Mouse (Mus musculus): ENCODE data around the gene Farsa. TPM values are rescaled to one million over a fixed set of nuclear protein-coding genes. Genes with fewer than 3 reads are reported as not detected.

Gene Farsa
- total RNA-seq, 4 experiments from 2014 or later, result 19.9 to 24.6 (median 22.9) TPM

- DNase-seq (ENCODE audit: low spot score), result no peak
Observed at GRCm38 (mm10) chr8:84834866-84835855, 21.6 kb upstream of the Farsa start.

- DNase-seq (ENCODE audit: low spot score), result no peak
Observed at GRCm38 (mm10) chr8:84837149-84837911, 19.5 kb upstream of the Farsa start.

DNA sequence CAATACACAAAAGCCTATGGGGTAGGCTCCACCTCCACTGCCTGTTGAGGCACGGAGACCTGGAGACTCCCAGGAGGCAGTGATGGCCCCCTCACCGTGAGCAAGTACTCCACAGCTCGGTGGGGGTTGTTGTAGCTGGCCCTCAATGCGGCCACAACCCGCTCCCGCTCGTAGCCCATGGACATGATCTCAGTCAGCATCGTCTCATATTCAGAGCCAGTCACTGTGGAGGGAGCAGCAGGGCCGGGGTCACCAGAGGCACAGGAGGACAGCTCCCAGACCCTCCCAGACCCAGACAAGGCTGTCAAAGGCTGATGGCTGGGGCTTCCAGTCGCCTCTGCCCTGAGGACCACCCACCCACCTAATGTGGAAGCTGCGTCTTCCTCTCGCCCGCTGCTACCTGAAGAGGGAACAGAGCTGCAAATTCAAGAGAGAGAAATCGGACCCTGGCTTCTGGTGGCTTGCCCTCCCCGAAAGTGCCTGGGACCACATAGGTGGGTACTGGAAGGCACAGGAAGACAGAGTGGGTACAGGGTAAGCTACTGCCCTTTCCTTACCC lies 18.8 kb upstream of the Farsa start:
- no peak for DNase-seq (ENCODE audit: low spot score)

DNA sequence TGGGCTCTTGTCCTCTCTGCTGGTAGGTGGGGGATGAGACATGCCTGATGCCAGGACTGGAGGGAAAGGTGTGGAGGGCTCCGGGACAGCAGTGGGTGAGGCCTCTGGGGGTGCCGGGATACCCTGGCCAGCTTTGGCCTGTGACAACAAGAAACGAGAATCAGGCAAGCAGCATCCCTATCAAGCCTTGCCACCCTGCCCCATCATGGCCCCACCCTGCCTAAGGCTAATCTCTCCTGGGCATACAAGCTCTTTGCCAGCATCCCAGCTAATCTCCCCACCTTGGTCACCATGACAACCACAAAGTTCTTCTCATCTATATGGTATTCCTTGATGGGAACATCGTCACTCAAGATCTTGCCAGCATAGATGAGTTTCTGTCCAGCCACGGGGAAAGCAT lies 18.3 kb upstream of the Farsa start:
- DNase-seq (ENCODE audit: low spot score), result no peak

DNA sequence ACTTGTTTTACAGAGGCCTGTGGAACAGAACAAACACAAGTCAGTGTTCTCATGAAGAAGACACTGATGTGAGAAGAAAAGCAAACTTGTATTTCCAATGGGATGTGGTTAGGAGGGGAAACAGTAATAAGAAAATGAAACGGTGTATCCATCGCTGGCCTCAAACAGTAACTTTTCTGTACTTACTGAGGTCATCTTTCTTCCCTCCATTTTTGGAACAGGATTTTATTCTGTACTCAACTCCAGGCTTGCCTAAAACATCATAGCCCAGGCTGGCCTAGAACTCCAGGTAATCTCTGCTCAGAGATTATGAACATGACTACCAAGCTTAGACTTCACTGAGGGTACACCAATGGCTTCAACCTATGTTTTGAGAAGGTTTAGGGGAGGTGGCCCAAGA lies 17.4 kb upstream of the Farsa start:
- no peak for DNase-seq (ENCODE audit: low spot score)

GRCm38 (mm10) chr8:84839875-84840247 lies 16.9 kb upstream of the Farsa start:
- DNase-seq (ENCODE audit: low spot score), result no peak

- peak; percentile 90 for DNase-seq (ENCODE audit: low spot score)
Observed at GRCm38 (mm10) chr8:84840248-84840999, 16.4 kb upstream of the Farsa start, which contains the start of gene Rad23a. TSS of gene Rad23a (minus strand) at chr8:84840665.

GRCm38 (mm10) chr8:84841514-84841913 lies 15.3 kb upstream of the Farsa start:
- DNase-seq (ENCODE audit: low spot score), result no peak

DNA sequence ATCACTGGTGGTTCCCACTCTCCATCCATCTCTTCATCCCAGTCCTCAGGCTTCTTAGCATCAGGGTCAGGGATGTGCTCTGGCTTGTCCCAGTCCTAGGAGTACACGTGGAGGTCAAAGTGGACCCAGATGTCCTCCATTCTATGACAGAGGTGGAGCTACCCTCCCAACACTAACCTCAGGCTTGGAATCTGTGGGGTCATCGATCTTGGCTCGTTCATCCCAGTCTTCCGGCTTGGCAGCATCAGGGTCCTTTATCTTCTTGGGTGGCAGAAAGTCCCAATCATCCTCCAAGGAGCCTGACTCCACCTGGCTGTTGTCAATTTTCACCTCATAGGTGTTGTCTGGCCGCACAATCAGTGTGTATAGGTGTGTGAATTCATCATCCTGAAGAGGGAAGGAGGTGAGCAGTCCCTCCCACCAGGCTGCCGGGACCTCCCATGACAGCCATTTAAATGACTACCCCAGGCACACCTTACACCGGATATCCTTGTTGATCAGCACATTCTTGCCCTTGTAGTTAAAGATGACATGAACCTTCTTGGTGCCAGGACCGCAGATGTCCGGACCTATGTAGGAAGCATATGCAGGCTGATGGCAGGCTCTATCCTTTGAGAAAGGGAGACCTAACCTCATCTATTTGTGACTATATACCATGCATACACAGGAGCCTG lies 12.3 kb upstream of the Farsa start:
- DNase-seq (ENCODE audit: low spot score), result no peak

DNA sequence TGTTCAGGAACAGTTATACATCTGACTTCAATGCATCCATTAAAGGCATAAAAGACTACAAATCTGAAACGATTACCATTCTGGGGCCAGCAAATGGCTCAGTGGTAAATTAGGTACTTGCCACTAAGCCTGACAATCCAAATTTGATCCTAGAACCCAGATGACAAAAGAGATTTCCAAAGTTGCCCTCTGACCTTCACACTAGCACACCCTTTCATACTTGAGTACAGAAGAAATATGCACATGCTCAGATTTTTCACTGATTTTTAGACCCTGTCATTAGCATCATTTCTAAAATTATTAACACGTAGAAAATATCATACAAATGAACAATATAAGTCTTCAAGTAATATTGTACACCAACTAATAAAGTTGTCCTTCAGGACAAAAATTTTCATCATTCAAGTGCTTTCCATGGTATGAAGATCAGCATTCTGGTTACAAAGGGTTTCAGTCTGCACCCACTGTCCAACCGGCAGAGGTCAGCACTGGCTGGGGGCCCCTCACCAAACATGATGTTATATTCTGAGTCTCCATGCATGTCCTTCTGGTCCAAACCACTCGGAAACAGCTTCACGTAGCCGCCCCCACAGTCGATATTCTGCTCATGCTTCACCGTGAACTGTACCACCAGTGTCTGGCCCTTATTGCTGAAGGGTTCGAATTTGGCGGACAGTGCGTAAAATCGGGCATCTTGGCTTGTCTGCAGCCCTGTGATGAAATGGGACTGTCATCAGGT lies 11.3 kb upstream of the Farsa start:
- DNase-seq (ENCODE audit: low spot score), result no peak

DNA sequence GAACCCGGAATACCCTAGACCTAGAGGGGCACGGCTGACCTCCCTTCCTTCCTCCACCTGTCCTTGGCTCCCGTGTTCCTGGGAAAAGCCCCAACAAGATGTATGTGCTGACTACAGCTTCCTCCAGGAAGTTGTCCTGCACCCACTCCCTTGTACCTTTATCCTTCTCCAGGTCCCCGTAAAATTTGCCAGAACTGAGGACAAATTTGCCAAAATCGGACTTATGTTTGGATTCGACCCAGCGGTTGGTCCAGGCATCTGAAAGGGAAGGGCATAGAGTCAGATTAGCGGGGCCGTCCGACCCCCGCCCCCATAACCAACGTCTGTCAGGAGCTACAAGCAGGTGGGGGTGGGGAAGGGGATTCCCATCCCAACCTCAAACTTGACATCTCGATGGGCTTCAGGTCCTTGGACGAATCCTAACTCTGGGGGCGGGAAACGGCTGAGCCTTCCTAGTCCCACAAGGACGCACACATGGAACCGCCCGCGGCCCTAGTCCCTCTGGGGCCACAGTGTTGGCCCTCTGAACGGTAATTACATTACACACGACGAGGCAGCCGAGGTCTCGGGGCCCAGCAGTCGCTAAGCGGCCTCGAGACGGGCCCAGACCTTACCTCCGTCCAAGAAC lies 10.6 kb upstream of the Farsa start:
- DNase-seq (ENCODE audit: low spot score), result no peak

DNA sequence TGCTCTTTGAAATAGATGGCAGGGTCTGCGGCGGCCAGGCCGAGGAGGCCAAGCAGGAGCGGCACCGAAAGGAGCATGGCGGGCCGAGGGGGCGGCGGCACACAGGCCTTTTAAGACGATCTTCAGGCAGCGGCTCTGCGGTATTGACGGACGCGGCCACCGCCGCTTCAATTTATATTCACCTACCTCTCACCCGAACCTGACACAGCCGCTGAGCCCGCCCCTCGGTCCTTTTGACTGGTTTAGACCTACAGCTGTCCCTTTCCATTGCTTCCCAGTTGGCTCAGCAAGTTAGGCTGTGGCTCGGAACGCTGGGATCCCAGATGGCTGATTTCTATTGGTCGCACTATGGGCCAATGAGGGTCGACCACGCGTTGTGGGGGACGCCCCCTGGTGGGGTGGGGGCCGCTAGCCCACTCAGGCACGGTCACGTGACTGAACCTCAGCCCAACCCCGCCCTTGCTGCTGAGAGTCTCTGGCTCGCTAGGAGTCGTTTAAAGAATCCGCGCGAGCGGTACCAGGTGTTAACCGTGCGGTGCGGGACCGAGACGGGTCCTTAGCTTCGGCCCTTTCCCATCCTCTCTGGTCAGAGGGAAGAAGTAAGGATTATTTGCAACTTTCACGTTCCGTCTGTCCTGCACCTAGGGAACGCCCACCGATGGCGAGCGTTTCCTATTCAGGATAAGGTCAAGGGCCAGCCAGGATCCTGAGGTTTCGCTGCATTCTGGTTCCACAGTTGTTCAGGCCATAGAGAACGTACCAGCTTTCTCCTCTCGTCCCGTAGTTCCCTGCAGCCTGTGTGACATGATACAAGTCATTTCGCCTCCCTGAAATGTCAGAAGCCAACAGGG lies 9.8 kb upstream of the Farsa start, which contains the start of gene Calr:
Calr (minus strand) TSS at position 213 of the 851 bp plus-strand sequence.
- DNase-seq (ENCODE audit: low spot score), result peak; percentile 100

DNA sequence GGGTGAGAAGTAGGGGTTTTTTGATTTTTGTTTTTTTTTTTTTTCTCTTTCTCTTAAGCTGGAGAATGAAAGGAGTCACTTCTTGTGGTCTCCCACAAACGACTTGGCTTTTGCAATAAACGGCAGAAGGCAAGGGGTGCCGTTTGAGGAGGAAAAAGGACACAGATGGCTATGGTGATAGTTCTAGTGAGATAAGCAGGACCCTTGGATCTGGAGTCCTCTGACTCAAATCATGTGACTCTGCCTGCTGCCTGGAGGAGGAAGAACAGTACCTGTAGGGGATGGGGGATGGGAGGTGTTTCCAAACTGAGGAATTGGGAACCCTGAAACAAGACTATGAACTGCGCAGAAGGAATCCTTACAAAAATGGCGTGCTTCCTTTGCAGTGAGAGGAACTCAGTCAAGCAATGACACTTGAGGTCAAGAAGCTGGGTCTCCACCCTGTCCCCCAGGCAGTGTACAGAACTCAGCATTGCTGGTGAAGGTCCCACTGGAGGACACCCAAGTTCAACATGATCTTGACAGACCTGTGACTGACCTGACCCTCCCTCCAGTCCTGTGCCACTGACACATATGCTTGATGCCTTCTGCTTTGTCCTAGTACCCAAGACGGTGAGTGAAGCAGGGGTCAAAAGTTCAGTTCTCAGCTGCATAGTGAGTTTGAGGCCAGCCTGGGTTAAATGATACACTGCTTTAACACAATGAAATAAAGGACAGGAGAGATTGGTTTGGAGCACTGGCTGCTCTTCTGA lies 8.9 kb upstream of the Farsa start:
- no peak for DNase-seq (ENCODE audit: low spot score)

GRCm38 (mm10) chr8:84856434-84856833 lies 355 bp upstream of the Farsa start:
- DNase-seq (ENCODE audit: low spot score), result no peak

GRCm38 (mm10) chr8:84871376-84872308 lies 14.9 kb downstream of the Farsa start, which contains the start of gene Syce2:
TSS of gene Syce2 (plus strand) at chr8:84872111.
- DNase-seq (ENCODE audit: low spot score), result peak; percentile 37

DNA sequence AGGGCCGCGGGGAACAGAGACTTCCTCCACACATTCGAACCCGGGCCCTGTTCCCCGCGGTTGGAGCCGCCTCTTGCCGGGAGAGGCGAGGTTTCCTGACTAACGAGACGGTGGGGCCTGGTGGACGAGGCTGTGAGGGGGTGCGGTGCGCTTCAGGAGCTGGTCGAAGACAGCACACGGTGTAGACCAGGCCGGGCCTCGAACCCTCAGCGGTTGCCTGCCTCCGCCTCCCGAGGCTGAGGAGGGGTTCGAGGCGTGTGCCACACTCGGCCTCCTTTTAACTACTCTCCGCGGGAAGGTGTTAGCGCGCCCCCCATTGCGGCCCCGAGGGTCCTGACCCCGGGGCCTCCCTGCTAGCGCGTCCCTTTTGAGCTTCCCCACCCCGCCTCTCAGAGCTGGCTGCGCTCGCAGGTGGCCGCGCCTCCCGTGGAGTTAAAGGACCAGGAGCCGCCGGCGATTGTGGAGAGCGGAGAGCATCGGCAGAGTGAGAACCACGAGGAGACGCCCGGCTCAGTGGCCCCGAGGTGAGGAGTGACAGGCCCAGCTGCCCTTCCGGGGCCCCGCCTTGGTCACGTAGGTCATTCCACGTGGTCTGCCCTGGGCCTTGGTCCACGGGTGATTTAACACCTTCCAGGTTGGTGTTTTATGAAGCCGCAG lies 15.6 kb downstream of the Farsa start:
- no peak for DNase-seq (ENCODE audit: low spot score)

All from heart, adult 8-10 months (tissue).